Mouse (Mus musculus) mesoderm, embryonic 11.5 days (tissue): ENCODE measurements around the gene Col5a2.
"Not testable (repeated sequence)": the region's sequence is repeated elsewhere in the genome, so short reads cannot be mapped to it uniquely, and the experiment has no call there.

Experiments
- DNase-seq: peaks from one replicate; pipeline ENCODE4 v3.0.0-alpha.2; 2012; ENCODE audit warnings: low read depth, low spot score

The Col5a2 gene

GRCm38 (mm10) chr1:45502865-45503332 lies at the start of gene Col5a2:
TSS of gene Col5a2 (minus strand) at chr1:45503282.
- peak; percentile 62 for DNase-seq

- DNase-seq, result no peak
Measured at GRCm38 (mm10) chr1:45550531-45550930, 47.4 kb upstream of the Col5a2 start.

- DNase-seq, result no peak
Measured at GRCm38 (mm10) chr1:45541888-45542287, 38.8 kb upstream of the Col5a2 start.

- no peak for DNase-seq
Measured at GRCm38 (mm10) chr1:45541161-45541560, 38.1 kb upstream of the Col5a2 start.

GRCm38 (mm10) chr1:45531486-45531885 lies 28.4 kb upstream of the Col5a2 start:
- DNase-seq, result no peak

GRCm38 (mm10) chr1:45527476-45527875 lies 24.4 kb upstream of the Col5a2 start:
- DNase-seq, result not testable (repeated sequence)

- DNase-seq, result no peak
Measured at GRCm38 (mm10) chr1:45523601-45524000, 20.5 kb upstream of the Col5a2 start.

- DNase-seq, result no peak
Measured at GRCm38 (mm10) chr1:45521486-45521885, 18.4 kb upstream of the Col5a2 start.

- DNase-seq, result peak; percentile 45
Measured at GRCm38 (mm10) chr1:45502241-45502741, 791 bp downstream of the Col5a2 start.

GRCm38 (mm10) chr1:45501437-45501836 lies 1.6 kb downstream of the Col5a2 start:
- no peak for DNase-seq

- DNase-seq, result no peak
Measured at GRCm38 (mm10) chr1:45500456-45500855, 2.6 kb downstream of the Col5a2 start.

GRCm38 (mm10) chr1:45495025-45495424 lies 8.1 kb downstream of the Col5a2 start:
- DNase-seq, result no peak

GRCm38 (mm10) chr1:45492130-45492723 lies 10.9 kb downstream of the Col5a2 start:
- no peak for DNase-seq

- no peak for DNase-seq
Measured at GRCm38 (mm10) chr1:45490451-45490850, 12.6 kb downstream of the Col5a2 start.

- DNase-seq, result no peak
Measured at GRCm38 (mm10) chr1:45488291-45488690, 14.8 kb downstream of the Col5a2 start.

- DNase-seq, result no peak
Measured at GRCm38 (mm10) chr1:45483001-45483400, 20.1 kb downstream of the Col5a2 start.

GRCm38 (mm10) chr1:45481876-45482275 lies 21.2 kb downstream of the Col5a2 start:
- no peak for DNase-seq

GRCm38 (mm10) chr1:45479087-45479486 lies 24.0 kb downstream of the Col5a2 start:
- no peak for DNase-seq

- DNase-seq, result no peak
Measured at GRCm38 (mm10) chr1:45472751-45473150, 30.3 kb downstream of the Col5a2 start.

GRCm38 (mm10) chr1:45460767-45461166 lies 42.3 kb downstream of the Col5a2 start:
- no peak for DNase-seq

GRCm38 (mm10) chr1:45455763-45456162 lies 47.3 kb downstream of the Col5a2 start:
- no peak for DNase-seq

- no peak for DNase-seq
Measured at GRCm38 (mm10) chr1:45448856-45449255, 54.2 kb downstream of the Col5a2 start.

- DNase-seq, result peak; percentile 68
Measured at GRCm38 (mm10) chr1:45431922-45432321, 71.2 kb downstream of the Col5a2 start.

GRCm38 (mm10) chr1:45430520-45430919 lies 72.6 kb downstream of the Col5a2 start:
- no peak for DNase-seq
